Mouse (Mus musculus) kidney, adult 2 months (tissue): ENCODE data around the gene Amigo1. TPM values are rescaled to one million over a fixed set of nuclear protein-coding genes. Genes with fewer than 3 reads are reported as not detected.
A peak's percentile ranks its signal among the peaks of the same experiment; 100 is the strongest.

Source experiments
- DNase-seq: peaks from one replicate; pipeline ENCODE4 v3.0.0; 2021
- H3K27ac ChIP-seq: fragments of 200-500 bp; 2 replicates; pipeline ENCODE4 v1.5.1; 2012; ENCODE audit warnings: low read depth, low read length, control low read depth, inconsistent platforms; ENCODE audit not compliant: insufficient read depth
- H3K27me3 ChIP-seq: fragments of 200-500 bp; replicated peaks from 2 replicates; pipeline ENCODE4 v1.6.1; 2012; ENCODE audit warnings: mild to moderate bottlenecking, moderate library complexity, low read length, inconsistent platforms; ENCODE audit not compliant: control insufficient read depth, insufficient read depth
- H3K36me3 ChIP-seq: fragments of 200-500 bp; 2 replicates; pipeline ENCODE4 v1.6.1; 2012; ENCODE audit warnings: mild to moderate bottlenecking, moderate library complexity, low read length, inconsistent platforms; ENCODE audit not compliant: control insufficient read depth, insufficient read depth
- H3K4me1 ChIP-seq: fragments of 200-500 bp; 2 replicates; pipeline ENCODE4 v1.6.1; 2011; ENCODE audit warnings: low read length; ENCODE audit not compliant: control insufficient read depth, insufficient read depth
- H3K4me3 ChIP-seq: fragments of 200-500 bp; 2 replicates; pipeline ENCODE4 v1.5.1; 2011; ENCODE audit warnings: mild to moderate bottlenecking, low read depth, low read length, control low read depth; ENCODE audit not compliant: insufficient read depth
- CTCF ChIP-seq: fragments of 200-500 bp; conservative IDR thresholded peaks from 2 replicates; pipeline ENCODE4 v1.5.1; 2011; ENCODE audit warnings: low read depth, mild to moderate bottlenecking, control low read depth, low read length, moderate library complexity, mixed read lengths; ENCODE audit not compliant: insufficient read depth, insufficient read length
- POLR2A ChIP-seq: fragments of 200-500 bp; IDR thresholded peaks from one replicate; pipeline ENCODE4 v1.6.1; 2011; ENCODE audit warnings: low read depth, low read length, control low read depth
- WGBS: fragments of 180-500 bp; shearing (Covaris S2); methylation state at CpG from one replicate; pipeline ENCODE4 v1.1.7; 2018; 5-methylcytosine and 5-hydroxymethylcytosine counted together
- polyA plus RNA-seq: library from polyadenylated mRNA; depleted of rRNA; stranded (reverse); fragments of >200 nt; gene quantifications from 2 replicates; pipeline ENCODE4 v1.2.3, GENCODE M21; 2012

Amigo1 gene
- polyA plus RNA-seq, 1 experiment, result 18.4 TPM

- Histone ChIP-seq H3K27ac (no peak overlapping the region), H3K27me3 (no peaks in the 10 kb centered on the region), H3K4me3 (no peak overlapping the region), H3K36me3 (no peaks in the 10 kb centered on the region), H3K4me1 (peaks cover 3% of the 10 kb centered on the region; the same call in 1 of the 2 replicates)
- TF ChIP-seq CTCF, result no peak
- TF ChIP-seq POLR2A, result no peak
- DNase-seq, result no peak
- 85% methylated on average over 3 of the region's 3 CpGs for WGBS
Measured at GRCm38 (mm10) chr3:108152290-108152689, 33.8 kb upstream of the Amigo1 start.

GRCm38 (mm10) chr3:108154656-108155055, 31.5 kb upstream of the Amigo1 start, which contains the start of gene Gpr61:
TSS of gene Gpr61 (minus strand) at chr3:108154882.
- no peak for DNase-seq
- Histone ChIP-seq H3K36me3 (no peaks in the 10 kb centered on the region), H3K4me3 (no peak within 1 kb of the TSS), H3K27me3 (no peaks in the 10 kb centered on the region), H3K27ac (no peak within 1 kb of the TSS), H3K4me1 (no peaks in the 10 kb centered on the region)
- 45% methylated on average over 4 of the region's 4 CpGs for WGBS
- TF ChIP-seq CTCF (no peak), POLR2A (no peak)

GRCm38 (mm10) chr3:108158383-108159037, 27.6 kb upstream of the Amigo1 start:
- no peak for DNase-seq
- 78% methylated on average over 9 of the region's 9 CpGs for WGBS
- TF ChIP-seq CTCF, result no peak
- TF ChIP-seq POLR2A, result no peak
- H3K4me1 ChIP-seq, result no peaks in the 10 kb centered on the region
- H3K27me3 ChIP-seq, result no peaks in the 10 kb centered on the region
- H3K27ac ChIP-seq, result no peak overlapping the region
- no peaks in the 10 kb centered on the region for H3K36me3 ChIP-seq
- no peak overlapping the region for H3K4me3 ChIP-seq

GRCm38 (mm10) chr3:108164091-108164490, 22.0 kb upstream of the Amigo1 start:
- WGBS, result 64% methylated on average over 5 of the region's 5 CpGs
- TF ChIP-seq CTCF (no peak), POLR2A (no peak)

GRCm38 (mm10) chr3:108164807-108165206, 21.3 kb upstream of the Amigo1 start:
- H3K27ac ChIP-seq, result no peak overlapping the region
- no peaks in the 10 kb centered on the region for H3K4me1 ChIP-seq
- H3K27me3 ChIP-seq, result no peaks in the 10 kb centered on the region
- peak; percentile 83 for DNase-seq
- H3K4me3 ChIP-seq, result peak overlapping the region; percentile 31; the same call in 1 of the 2 replicates
- no peaks in the 10 kb centered on the region for H3K36me3 ChIP-seq
- peak; percentile 97 for TF ChIP-seq CTCF
- no peak for TF ChIP-seq POLR2A
- 6% methylated on average over 9 of the region's 9 CpGs for WGBS

More at GRCm38 (mm10) chr3:108164091-108164490, 22.0 kb upstream of the Amigo1 start:
- Histone ChIP-seq H3K27me3 (no peaks in the 10 kb centered on the region), H3K36me3 (no peaks in the 10 kb centered on the region), H3K4me1 (no peaks in the 10 kb centered on the region), H3K27ac (no peak overlapping the region), H3K4me3 (no peak overlapping the region)
- no peak for DNase-seq

GRCm38 (mm10) chr3:108165532-108166315, 20.4 kb upstream of the Amigo1 start:
- no peak for DNase-seq
- Histone ChIP-seq H3K4me3 (no peak overlapping the region), H3K27me3 (no peaks in the 10 kb centered on the region), H3K36me3 (no peaks in the 10 kb centered on the region), H3K4me1 (no peaks in the 10 kb centered on the region), H3K27ac (no peak overlapping the region)
- TF ChIP-seq POLR2A, result no peak
- TF ChIP-seq CTCF, result no peak
- WGBS, result 58% methylated on average over 10 of the region's 10 CpGs
